Mouse (Mus musculus): ENCODE data around the gene Tns4. TPM values are rescaled to one million over a fixed set of nuclear protein-coding genes. Genes with fewer than 3 reads are reported as not detected.

Tns4 gene
- polyA plus RNA-seq, 1 experiment from 2014 or later = 2.5 TPM

DNA sequence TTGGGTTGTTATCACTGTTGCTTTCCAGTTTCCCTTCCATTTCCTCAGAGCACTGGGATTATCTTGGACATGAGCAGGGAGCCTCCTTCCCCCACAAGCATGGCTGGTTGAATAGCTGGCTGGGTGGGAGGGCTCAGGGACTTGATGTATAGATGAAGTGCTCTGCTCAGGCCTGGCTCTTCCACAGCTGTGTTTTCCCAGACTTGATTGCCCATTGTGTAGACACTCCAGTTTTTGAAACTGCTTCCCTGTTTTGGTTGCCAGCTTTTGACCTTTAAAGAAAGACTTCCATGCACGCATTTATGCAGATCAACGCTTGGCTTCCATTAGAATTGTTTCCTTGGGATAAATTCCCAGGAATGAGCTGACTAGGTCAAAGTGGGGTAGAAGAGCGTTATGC lies 33.6 kb upstream of the Tns4 start:
- no peaks in the 10 kb centered on the region for H3K27me3 ChIP-seq (ENCODE audit: control insufficient read depth, insufficient read depth, low read length)
- no peak overlapping the region for H3K4me3 ChIP-seq (ENCODE audit: low read depth, low read length)
- no peak overlapping the region for H3K4me2 ChIP-seq (replicated peaks; ENCODE audit: low read depth, low read length)
- no peak overlapping the region for H3K9ac ChIP-seq (replicated peaks; ENCODE audit: low read depth, low read length)
- WGBS = 70% methylated on average over 3 of the region's 3 CpGs
- H3K4me1 ChIP-seq (ENCODE audit: control insufficient read depth, insufficient read depth, low read length) = peaks cover 12% of the 10 kb centered on the region; the same call in 1 of the 2 replicates
- H3K9me3 ChIP-seq (ENCODE audit: control insufficient read depth, low read depth, low read length) = no peaks in the 10 kb centered on the region
- no peak overlapping the region for H3K27ac ChIP-seq (ENCODE audit: low read length)
- no peaks in the 10 kb centered on the region for H3K36me3 ChIP-seq (ENCODE audit: control insufficient read depth, insufficient read depth, low read length)
- no peak for ATAC-seq (ENCODE audit: insufficient number of reproducible peaks, insufficient read depth, low FRiP score, low read depth)

DNA sequence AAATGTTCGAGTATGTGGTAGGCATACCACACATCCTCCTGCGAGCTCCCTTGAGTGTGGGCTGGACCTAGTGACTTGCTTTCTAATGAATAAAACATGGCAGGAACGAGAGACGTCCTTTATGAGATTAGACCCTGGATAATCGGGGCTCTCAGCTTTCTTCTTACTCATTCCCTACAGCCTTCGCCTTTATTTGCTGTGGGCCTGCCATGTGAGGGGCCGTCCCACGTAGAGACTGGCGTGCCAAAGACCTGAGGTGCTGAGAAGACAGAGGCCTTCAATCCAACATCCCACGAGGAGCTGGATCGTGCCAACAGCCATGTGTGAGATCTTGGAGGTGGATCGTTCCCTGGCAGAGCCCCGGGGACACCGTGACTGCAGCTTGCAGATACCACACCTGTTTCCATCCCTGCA lies 32.1 kb upstream of the Tns4 start:
- ATAC-seq (ENCODE audit: insufficient number of reproducible peaks, insufficient read depth, low FRiP score, low read depth) = no peak

DNA sequence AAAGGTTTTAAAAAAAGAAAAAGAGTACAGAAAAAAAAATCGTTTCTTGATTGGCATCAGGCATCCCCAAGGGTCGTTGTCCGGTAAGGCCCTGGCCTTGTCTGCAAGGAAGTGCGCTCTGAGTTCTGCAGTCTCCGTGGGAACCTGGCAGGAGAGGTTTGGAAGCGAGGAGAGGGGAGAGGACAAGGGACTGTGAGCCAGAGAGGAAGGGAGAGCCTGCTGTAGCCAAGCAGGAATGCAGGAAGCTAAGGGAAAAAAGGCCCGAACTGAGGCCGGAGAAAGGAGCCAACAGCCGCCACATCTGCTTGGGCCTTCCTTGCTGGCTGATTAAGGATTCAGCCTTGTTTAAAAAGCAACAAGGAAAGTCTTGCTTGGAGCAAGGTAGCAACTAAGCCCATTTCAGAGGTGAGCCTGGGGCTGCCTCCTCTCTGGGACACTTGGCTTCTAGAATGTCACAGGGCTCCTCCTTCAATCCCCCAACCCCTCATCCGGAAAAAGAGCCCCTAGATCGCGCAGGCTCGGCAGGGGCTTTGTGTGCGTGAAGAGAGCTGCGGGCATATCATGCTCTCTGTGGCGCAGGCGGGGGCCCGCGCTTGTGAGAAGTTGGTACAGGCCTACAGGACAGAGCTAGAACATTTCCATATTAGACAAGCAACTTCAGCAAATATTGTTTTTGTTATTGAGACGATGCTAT lies 31.6 kb upstream of the Tns4 start:
- Histone ChIP-seq H3K4me2 (replicated peaks; ENCODE audit: low read depth, low read length) (no peak overlapping the region), H3K9me3 (ENCODE audit: control insufficient read depth, low read depth, low read length) (no peaks in the 10 kb centered on the region), H3K27me3 (ENCODE audit: control insufficient read depth, insufficient read depth, low read length) (no peaks in the 10 kb centered on the region), H3K9ac (replicated peaks; ENCODE audit: low read depth, low read length) (0 out of 2 replicates have a peak overlapping the region, but pooled peaks have one; percentile 11), H3K27ac (ENCODE audit: low read length) (peak overlapping the region; percentile 63; the same call in 1 of the 2 replicates), H3K4me3 (ENCODE audit: low read depth, low read length) (no peak overlapping the region), H3K36me3 (ENCODE audit: control insufficient read depth, insufficient read depth, low read length) (no peaks in the 10 kb centered on the region), H3K4me1 (ENCODE audit: control insufficient read depth, insufficient read depth, low read length) (0 out of 2 replicates have a peak, but pooled peaks cover 4% of the 10 kb centered on the region)
- ATAC-seq (ENCODE audit: insufficient number of reproducible peaks, insufficient read depth, low FRiP score, low read depth) = no peak
- 57% methylated on average over 20 of the region's 20 CpGs for WGBS

More for the DNA sequence above, 32.1 kb upstream of the Tns4 start:
- Histone ChIP-seq H3K4me2 (replicated peaks; ENCODE audit: low read depth, low read length) (no peak overlapping the region), H3K4me3 (ENCODE audit: low read depth, low read length) (no peak overlapping the region), H3K4me1 (ENCODE audit: control insufficient read depth, insufficient read depth, low read length) (peaks cover 6% of the 10 kb centered on the region; the same call in 1 of the 2 replicates), H3K9ac (replicated peaks; ENCODE audit: low read depth, low read length) (no peak overlapping the region), H3K27ac (ENCODE audit: low read length) (no peak overlapping the region), H3K27me3 (ENCODE audit: control insufficient read depth, insufficient read depth, low read length) (no peaks in the 10 kb centered on the region), H3K36me3 (ENCODE audit: control insufficient read depth, insufficient read depth, low read length) (no peaks in the 10 kb centered on the region), H3K9me3 (ENCODE audit: control insufficient read depth, low read depth, low read length) (no peaks in the 10 kb centered on the region)
- 74% methylated on average over 14 of the region's 14 CpGs for WGBS

DNA sequence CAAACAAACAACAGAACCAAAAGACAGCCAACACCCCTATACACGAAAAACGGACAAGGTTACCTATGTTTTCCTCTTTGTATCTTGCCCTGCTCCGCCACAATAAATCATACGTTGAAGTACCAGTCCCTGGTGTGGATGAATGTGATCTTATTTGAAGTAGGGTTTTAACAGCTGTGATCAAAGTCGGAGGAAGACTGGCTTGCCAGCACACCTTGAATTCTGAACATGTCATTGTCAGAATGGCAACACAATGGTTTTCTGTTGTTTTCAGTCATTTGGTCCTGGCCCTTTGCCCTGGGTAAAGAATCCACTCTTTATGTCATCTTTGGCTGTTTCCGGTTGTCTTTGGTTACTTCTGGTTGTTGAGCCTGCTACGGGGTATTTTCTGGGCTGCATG lies 29.9 kb upstream of the Tns4 start:
- no peaks in the 10 kb centered on the region for H3K36me3 ChIP-seq (ENCODE audit: control insufficient read depth, insufficient read depth, low read length)
- H3K4me3 ChIP-seq (ENCODE audit: low read depth, low read length) = no peak overlapping the region
- H3K9ac ChIP-seq (replicated peaks; ENCODE audit: low read depth, low read length) = no peak overlapping the region
- no peak overlapping the region for H3K4me2 ChIP-seq (replicated peaks; ENCODE audit: low read depth, low read length)
- ATAC-seq (ENCODE audit: insufficient number of reproducible peaks, insufficient read depth, low FRiP score, low read depth) = no peak
- H3K27me3 ChIP-seq (ENCODE audit: control insufficient read depth, insufficient read depth, low read length) = no peaks in the 10 kb centered on the region
- no peaks in the 10 kb centered on the region for H3K9me3 ChIP-seq (ENCODE audit: control insufficient read depth, low read depth, low read length)
- WGBS = 86% methylated on average over 7 of the region's 7 CpGs
- 0 out of 2 replicates have a peak, but pooled peaks cover 4% of the 10 kb centered on the region for H3K4me1 ChIP-seq (ENCODE audit: control insufficient read depth, insufficient read depth, low read length)
- H3K27ac ChIP-seq (ENCODE audit: low read length) = no peak overlapping the region

DNA sequence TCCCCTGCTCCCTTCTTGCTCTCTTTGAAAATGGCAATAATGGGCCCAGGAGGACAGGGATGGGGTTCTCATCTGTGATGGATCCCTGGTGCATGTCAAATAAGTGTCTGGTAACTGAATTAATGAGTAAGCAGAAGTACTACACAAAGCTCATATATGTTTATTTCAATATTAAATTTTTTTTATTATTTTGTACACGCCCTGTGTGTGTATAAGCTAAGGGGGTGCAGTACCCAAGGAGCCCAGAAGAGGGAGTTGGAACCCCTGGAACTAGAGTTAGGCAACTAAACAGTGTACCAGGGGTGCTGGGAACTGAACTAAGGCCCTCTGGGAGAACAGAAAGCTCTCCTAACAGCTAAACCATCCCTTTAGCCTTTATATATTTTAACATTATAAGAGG lies 29.3 kb upstream of the Tns4 start:
- Histone ChIP-seq H3K4me1 (ENCODE audit: control insufficient read depth, insufficient read depth, low read length) (0 out of 2 replicates have a peak, but pooled peaks cover 4% of the 10 kb centered on the region), H3K27me3 (ENCODE audit: control insufficient read depth, insufficient read depth, low read length) (no peaks in the 10 kb centered on the region), H3K4me3 (ENCODE audit: low read depth, low read length) (no peak overlapping the region), H3K27ac (ENCODE audit: low read length) (no peak overlapping the region), H3K9me3 (ENCODE audit: control insufficient read depth, low read depth, low read length) (no peaks in the 10 kb centered on the region), H3K9ac (replicated peaks; ENCODE audit: low read depth, low read length) (no peak overlapping the region), H3K4me2 (replicated peaks; ENCODE audit: low read depth, low read length) (no peak overlapping the region), H3K36me3 (ENCODE audit: control insufficient read depth, insufficient read depth, low read length) (no peaks in the 10 kb centered on the region)
- 92% methylated on average over 1 of the region's 1 CpGs for WGBS
- no peak for ATAC-seq (ENCODE audit: insufficient number of reproducible peaks, insufficient read depth, low FRiP score, low read depth)

DNA sequence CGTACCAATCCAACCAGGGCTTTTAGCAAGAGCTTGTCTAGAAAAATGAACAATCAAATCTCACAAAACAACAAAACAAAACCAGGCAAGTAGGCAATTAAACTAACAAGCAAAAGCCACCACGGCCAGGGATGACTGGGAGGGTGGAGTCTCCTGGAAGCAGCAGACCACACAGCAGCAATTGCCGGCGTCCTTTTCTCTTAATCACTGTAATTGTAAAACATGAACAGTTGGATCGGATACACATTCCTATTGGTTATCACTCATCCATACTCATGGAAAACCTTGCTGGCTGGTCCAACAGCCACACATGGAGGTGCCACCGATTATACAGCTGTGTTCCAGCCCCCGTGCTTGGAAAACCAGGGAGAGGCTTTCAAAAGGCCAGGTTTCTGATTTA lies 28.8 kb upstream of the Tns4 start:
- 82% methylated on average over 7 of the region's 7 CpGs for WGBS
- ATAC-seq (ENCODE audit: insufficient number of reproducible peaks, insufficient read depth, low FRiP score, low read depth) = no peak
- no peaks in the 10 kb centered on the region for H3K27me3 ChIP-seq (ENCODE audit: control insufficient read depth, insufficient read depth, low read length)
- H3K4me3 ChIP-seq (ENCODE audit: low read depth, low read length) = no peak overlapping the region
- H3K9ac ChIP-seq (replicated peaks; ENCODE audit: low read depth, low read length) = no peak overlapping the region
- peaks cover 6% of the 10 kb centered on the region; the same call in 1 of the 2 replicates for H3K4me1 ChIP-seq (ENCODE audit: control insufficient read depth, insufficient read depth, low read length)
- no peak overlapping the region for H3K4me2 ChIP-seq (replicated peaks; ENCODE audit: low read depth, low read length)
- no peaks in the 10 kb centered on the region for H3K36me3 ChIP-seq (ENCODE audit: control insufficient read depth, insufficient read depth, low read length)
- no peaks in the 10 kb centered on the region for H3K9me3 ChIP-seq (ENCODE audit: control insufficient read depth, low read depth, low read length)
- H3K27ac ChIP-seq (ENCODE audit: low read length) = no peak overlapping the region

DNA sequence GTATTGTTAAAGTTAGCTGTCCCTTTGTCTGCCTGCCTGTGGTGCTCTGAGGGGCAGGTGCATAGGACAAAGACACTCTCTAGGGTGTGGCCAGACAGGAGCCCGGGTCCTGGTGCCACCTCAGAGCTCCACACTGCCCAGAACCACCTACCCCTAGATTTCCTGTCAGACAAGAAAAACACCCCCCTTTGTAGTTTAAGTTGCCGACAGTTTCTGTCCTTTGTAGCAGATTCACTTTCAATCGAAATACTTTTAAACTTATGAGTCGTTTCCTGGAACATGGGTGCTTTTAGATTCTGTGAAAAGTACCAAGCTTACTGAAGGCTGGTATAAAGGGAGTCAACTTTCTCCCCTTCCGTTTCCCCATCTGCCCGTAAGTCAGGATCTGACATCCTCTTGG lies 26.8 kb upstream of the Tns4 start:
- no peak overlapping the region for H3K4me3 ChIP-seq (ENCODE audit: low read depth, low read length)
- no peak overlapping the region for H3K4me2 ChIP-seq (replicated peaks; ENCODE audit: low read depth, low read length)
- no peaks in the 10 kb centered on the region for H3K27me3 ChIP-seq (ENCODE audit: control insufficient read depth, insufficient read depth, low read length)
- 66% methylated on average over 6 of the region's 6 CpGs for WGBS
- no peaks in the 10 kb centered on the region for H3K36me3 ChIP-seq (ENCODE audit: control insufficient read depth, insufficient read depth, low read length)
- H3K4me1 ChIP-seq (ENCODE audit: control insufficient read depth, insufficient read depth, low read length) = peaks cover 11% of the 10 kb centered on the region; the same call in 1 of the 2 replicates
- H3K27ac ChIP-seq (ENCODE audit: low read length) = peak overlapping the region; percentile 53; the same call in 1 of the 2 replicates
- H3K9ac ChIP-seq (replicated peaks; ENCODE audit: low read depth, low read length) = no peak overlapping the region
- no peak for ATAC-seq (ENCODE audit: insufficient number of reproducible peaks, insufficient read depth, low FRiP score, low read depth)
- no peaks in the 10 kb centered on the region for H3K9me3 ChIP-seq (ENCODE audit: control insufficient read depth, low read depth, low read length)

DNA sequence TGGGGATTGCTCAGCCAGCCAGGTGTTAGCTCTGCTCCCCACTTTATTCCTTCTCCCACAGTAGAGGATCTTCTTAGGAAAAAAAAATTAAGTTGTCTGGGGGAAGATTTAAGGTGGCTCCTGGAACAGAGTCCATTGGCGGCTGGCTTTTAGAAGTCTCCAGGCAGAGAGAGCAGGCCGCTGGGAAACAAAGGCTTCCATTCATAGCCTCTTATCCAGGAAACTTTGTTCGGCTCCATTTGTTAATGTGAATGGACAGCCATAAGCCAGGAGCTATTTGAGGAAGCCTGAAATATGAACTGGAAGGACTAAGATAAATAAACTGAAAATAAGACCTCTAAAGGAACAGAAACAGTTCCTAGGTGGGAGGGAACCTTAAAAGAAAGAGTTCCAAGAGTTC lies 24.0 kb upstream of the Tns4 start:
- ATAC-seq (ENCODE audit: insufficient number of reproducible peaks, insufficient read depth, low FRiP score, low read depth) = peak; percentile 72
- H3K27ac ChIP-seq (ENCODE audit: low read length) = peak overlapping the region; percentile 87
- no peaks in the 10 kb centered on the region for H3K27me3 ChIP-seq (ENCODE audit: control insufficient read depth, insufficient read depth, low read length)
- no peaks in the 10 kb centered on the region for H3K9me3 ChIP-seq (ENCODE audit: control insufficient read depth, low read depth, low read length)
- H3K4me2 ChIP-seq (replicated peaks; ENCODE audit: low read depth, low read length) = 0 out of 2 replicates have a peak overlapping the region, but pooled peaks have one; percentile 3
- H3K4me1 ChIP-seq (ENCODE audit: control insufficient read depth, insufficient read depth, low read length) = peaks cover 6% of the 10 kb centered on the region; the same call in 1 of the 2 replicates
- 5% methylated on average over 3 of the region's 3 CpGs for WGBS
- no peaks in the 10 kb centered on the region for H3K36me3 ChIP-seq (ENCODE audit: control insufficient read depth, insufficient read depth, low read length)
- H3K9ac ChIP-seq (replicated peaks; ENCODE audit: low read depth, low read length) = no peak overlapping the region
- H3K4me3 ChIP-seq (ENCODE audit: low read depth, low read length) = no peak overlapping the region

Measured in stomach, embryonic 14.5 days (tissue).